Mouse (Mus musculus): ENCODE results near the gene Pou2f1. TPM values are rescaled to one million over a fixed set of nuclear protein-coding genes. Genes with fewer than 3 reads are reported as not detected.

Pou2f1 gene
- polyA plus RNA-seq (2015; fragmentation: Nextera tagmentation; extraction: Ambion mirVana), result 8.4 and 11.4 TPM in 2 replicates

DNA sequence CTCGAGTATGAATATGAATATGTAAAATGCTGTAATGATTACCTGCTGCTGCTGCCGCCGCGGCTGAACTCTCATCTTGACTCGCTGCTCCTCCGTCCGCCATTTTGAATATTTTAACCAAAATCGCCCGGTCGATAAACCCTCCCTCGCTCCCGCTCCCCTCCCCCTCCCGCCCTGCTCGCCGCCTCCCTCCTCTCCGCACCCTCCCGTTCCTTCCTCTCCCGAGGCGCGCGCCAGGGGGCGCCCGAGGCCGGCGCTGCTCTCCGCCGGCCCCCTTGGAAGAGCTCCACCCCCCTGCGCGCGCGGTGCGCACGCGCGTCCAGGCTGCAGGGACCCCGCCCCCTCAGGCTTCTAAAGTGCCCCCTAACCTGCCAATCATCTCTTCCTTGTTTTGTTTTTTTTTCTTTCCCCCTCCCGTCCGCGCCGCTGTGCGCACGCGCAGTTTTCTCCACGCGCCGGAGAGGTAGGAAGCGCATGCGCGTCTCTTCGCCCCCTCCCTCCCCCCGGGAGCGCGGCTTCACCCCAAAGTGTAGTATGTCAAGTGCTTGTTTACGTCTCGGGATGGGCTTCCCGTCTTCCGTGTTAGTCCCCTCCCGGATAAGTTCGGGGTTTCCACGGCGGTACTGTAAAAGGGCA is at the start of gene Pou2f1:
Pou2f1 (minus strand) TSS at position 159 of the 636 bp plus-strand sequence.
- ATAC-seq (replicated peaks; ENCODE audit: insufficient number of reproducible peaks, insufficient read depth, low FRiP score, low read depth), result peak; percentile 86
- Histone ChIP-seq H3K4me1 (replicated peaks) (peaks cover 24% of the 10 kb centered on the region), H3K27me3 (no peaks in the 10 kb centered on the region), H3K4me3 (peak within 1 kb of the TSS; percentile 94), H3K9me3 (replicated peaks) (no peaks in the 10 kb centered on the region), H3K9ac (peak within 1 kb of the TSS; percentile 98), H3K36me3 (no peaks in the 10 kb centered on the region), H3K4me2 (peak within 1 kb of the TSS; percentile 92), H3K27ac (peak within 1 kb of the TSS; percentile 93)
- WGBS, result under 1% methylated on average over 61 of the region's 61 CpGs

DNA sequence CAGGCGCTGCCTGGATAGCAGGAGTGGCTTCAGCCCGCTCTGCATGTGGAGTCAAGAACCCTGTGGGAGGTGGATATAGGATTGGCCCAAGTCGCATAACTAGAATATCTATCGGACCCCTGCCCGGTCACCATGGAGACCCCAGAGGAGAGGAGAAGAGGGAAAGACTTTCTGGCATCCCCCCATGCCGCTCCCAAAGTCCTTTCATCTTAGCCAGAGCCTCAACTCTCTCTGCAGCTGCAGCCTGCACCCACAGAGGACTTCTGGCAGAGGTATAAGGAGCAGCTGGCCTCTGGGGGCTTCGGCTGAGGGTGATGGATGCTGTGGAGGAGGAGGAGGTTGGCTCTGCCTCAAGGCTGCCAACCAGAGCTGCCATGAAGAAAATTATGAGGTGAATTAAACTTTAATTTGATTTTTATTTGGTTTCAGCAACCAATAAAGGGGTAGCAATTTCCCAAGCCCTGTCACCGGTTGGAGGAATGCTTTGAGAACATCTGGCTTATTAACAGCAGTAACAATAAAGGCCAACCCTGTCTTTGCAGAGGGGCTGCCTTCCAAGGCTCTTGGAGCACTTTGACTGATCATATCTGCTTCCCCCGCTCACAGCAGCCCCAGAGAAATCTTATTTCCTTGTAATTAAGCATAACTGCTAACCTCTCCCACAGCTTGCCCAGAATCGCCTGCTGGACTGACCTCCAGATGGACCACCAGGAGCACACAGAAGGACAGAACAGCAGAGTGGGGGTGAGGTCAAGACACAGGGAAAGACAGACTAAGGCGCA is 46.8 kb upstream of the Pou2f1 start:
- Histone ChIP-seq H3K4me2 (peak overlapping the region; percentile 92), H3K27me3 (0 out of 2 replicates have a peak, but pooled peaks cover 9% of the 10 kb centered on the region), H3K4me3 (peak overlapping the region; percentile 53), H3K9ac (peak overlapping the region; percentile 18; the same call in 1 of the 2 replicates), H3K27ac (no peak overlapping the region; the same call in 1 of the 2 replicates), H3K9me3 (replicated peaks) (no peaks in the 10 kb centered on the region), H3K4me1 (replicated peaks) (peaks cover 27% of the 10 kb centered on the region), H3K36me3 (no peaks in the 10 kb centered on the region)
- WGBS, result 20% methylated on average over 11 of the region's 11 CpGs
- no peak for ATAC-seq (replicated peaks; ENCODE audit: insufficient number of reproducible peaks, insufficient read depth, low FRiP score, low read depth)

DNA sequence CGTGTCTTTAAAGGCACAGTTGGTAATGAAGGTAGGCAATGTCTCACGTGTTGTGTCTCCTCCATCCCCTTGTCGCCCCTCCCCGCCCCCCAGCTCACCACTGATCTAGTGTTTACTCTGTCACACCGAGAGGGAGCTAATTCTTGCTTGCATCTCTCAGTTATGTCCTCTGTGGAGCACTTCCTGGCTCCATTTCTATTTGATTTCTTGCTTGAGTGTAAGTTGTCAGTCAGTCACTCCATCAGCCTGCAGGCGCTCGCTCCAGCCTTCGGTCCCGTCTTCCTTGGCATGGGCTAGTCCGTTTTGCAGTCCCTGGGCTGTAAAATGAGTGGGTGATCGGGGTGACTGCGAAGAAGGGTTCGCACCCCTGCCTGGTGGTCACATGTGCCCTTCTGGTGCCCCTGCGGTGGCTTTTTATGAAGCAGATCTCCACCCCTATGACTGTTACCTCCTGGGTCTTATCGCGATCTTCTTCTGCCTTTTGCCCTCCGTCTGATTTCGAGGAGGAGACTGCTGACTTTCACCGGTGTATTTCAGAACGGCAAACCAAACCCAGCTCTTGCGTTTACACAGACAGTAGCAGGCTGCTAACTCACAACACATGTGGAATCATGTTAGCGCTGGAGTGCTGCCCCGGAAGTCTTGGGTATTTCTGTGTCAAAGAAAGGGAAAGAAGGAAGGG is 45.9 kb upstream of the Pou2f1 start:
- Histone ChIP-seq H3K4me2 (peak overlapping the region; percentile 92), H3K9me3 (replicated peaks) (no peaks in the 10 kb centered on the region), H3K4me1 (replicated peaks) (peaks cover 31% of the 10 kb centered on the region), H3K36me3 (no peaks in the 10 kb centered on the region), H3K27ac (peak overlapping the region; percentile 33), H3K27me3 (0 out of 2 replicates have a peak, but pooled peaks cover 9% of the 10 kb centered on the region), H3K9ac (peak overlapping the region; percentile 18), H3K4me3 (peak overlapping the region; percentile 53)
- WGBS, result 1% methylated on average over 23 of the region's 23 CpGs
- no peak for ATAC-seq (replicated peaks; ENCODE audit: insufficient number of reproducible peaks, insufficient read depth, low FRiP score, low read depth)

DNA sequence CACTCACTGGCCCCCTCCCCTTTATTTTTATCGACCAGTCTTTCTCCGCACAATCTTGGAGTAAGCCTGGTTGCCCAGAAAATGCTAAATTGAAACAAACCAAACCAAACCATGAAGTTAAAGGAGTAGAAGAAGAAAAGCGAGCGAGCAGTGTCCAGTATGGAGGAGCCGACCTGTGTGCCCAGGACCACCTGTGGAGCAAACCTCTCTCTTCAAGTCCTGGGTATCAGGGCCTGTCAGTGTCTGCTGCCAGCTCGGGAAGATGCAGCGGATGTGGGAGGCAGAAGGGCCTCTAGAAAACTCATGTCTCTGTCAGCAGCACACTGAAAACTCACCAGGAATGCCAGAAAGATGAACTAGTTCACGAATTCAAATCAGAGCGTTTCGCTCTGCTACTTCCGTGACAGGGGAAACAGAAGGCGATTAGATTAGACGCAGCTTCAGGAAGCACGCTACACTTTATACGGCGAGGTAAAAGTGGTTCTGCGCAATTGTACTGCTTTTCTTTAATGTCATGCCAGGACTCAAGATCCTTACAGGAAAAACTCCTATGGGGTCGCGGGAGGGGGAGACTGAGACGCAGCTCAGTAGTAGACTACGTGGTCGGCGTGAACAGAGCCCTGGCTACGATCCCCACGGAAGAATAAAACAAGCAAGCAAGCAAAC is 45.2 kb upstream of the Pou2f1 start:
- 0 out of 2 replicates have a peak, but pooled peaks cover 9% of the 10 kb centered on the region for H3K27me3 ChIP-seq
- WGBS, result 7% methylated on average over 25 of the region's 25 CpGs
- peak overlapping the region; percentile 92 for H3K4me2 ChIP-seq
- ATAC-seq (replicated peaks; ENCODE audit: insufficient number of reproducible peaks, insufficient read depth, low FRiP score, low read depth), result 0 out of 2 replicates have a peak, but pooled peaks have one; percentile 25
- H3K9ac ChIP-seq, result peak overlapping the region; percentile 18
- peaks cover 29% of the 10 kb centered on the region for H3K4me1 ChIP-seq (replicated peaks)
- H3K27ac ChIP-seq, result peak overlapping the region; percentile 33; the same call in 1 of the 2 replicates
- H3K4me3 ChIP-seq, result peak overlapping the region; percentile 53
- no peaks in the 10 kb centered on the region for H3K36me3 ChIP-seq
- H3K9me3 ChIP-seq (replicated peaks), result no peaks in the 10 kb centered on the region

DNA sequence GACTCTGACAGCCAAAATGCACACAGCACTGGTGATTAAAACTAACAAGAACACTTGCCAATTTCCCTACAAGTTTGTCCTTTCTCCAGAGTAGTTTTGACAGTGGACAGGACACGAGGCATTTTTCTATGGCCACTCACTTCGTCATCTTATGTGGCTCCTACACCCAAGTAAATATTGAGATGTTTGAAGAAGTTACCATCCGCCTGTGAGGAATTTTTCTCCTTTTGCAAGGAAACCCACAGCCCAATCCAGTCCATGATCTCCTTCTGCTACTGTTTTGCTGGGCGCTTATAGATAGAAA is 43.4 kb upstream of the Pou2f1 start:
- no peak overlapping the region for H3K9ac ChIP-seq
- H3K9me3 ChIP-seq (replicated peaks), result no peaks in the 10 kb centered on the region
- ATAC-seq (replicated peaks; ENCODE audit: insufficient number of reproducible peaks, insufficient read depth, low FRiP score, low read depth), result no peak
- H3K4me1 ChIP-seq (replicated peaks), result peaks cover 29% of the 10 kb centered on the region
- no peak overlapping the region for H3K4me3 ChIP-seq
- 0 out of 2 replicates have a peak, but pooled peaks cover 9% of the 10 kb centered on the region for H3K27me3 ChIP-seq
- 59% methylated on average over 4 of the region's 4 CpGs for WGBS
- no peaks in the 10 kb centered on the region for H3K36me3 ChIP-seq
- peak overlapping the region; percentile 26; the same call in 1 of the 2 replicates for H3K4me2 ChIP-seq
- no peak overlapping the region for H3K27ac ChIP-seq

DNA sequence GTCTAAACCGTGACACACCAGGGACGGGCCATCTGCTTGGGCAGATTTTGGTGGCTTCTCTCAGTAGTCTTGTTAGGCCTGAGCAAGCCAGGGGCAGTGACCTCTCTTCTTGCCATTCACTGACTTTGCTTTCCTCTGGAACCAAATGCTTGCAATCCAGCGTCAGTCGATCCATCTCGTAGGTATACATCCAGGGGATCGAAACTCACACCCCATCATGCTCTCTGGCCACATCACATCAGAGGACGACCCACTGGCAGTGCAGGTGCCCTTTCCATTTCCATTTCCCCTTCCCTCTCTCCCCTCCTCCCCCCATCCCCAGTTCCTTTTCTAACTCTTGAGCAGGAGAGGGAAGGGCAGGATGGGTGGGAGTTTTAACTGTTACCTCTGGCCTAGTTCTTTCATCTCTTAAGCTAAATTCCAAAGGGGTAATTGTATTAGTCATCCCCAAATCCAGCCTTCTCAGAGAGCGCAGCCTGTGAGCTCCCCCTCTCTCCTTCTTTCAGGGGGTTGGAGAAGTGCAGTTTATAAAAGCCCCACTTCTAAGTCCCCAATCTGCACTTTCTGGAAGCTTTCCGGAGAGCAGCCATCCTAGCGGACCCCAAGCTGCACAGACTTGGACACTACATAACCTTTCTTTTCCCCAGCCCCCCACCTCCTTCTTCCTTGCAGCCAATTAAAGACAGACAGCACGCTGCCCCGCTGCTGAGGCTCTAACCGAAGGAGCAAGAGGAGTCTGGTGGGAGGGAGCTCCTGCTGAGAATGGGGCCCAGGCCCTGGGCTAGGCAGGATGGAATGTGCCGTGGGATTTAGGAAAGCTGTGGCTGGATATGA is 42.8 kb upstream of the Pou2f1 start:
- H3K36me3 ChIP-seq, result no peaks in the 10 kb centered on the region
- H3K9me3 ChIP-seq (replicated peaks), result no peaks in the 10 kb centered on the region
- peaks cover 29% of the 10 kb centered on the region for H3K4me1 ChIP-seq (replicated peaks)
- no peak for ATAC-seq (replicated peaks; ENCODE audit: insufficient number of reproducible peaks, insufficient read depth, low FRiP score, low read depth)
- no peak overlapping the region for H3K27ac ChIP-seq
- H3K4me2 ChIP-seq, result peak overlapping the region; percentile 26; the same call in 1 of the 2 replicates
- 0 out of 2 replicates have a peak, but pooled peaks cover 9% of the 10 kb centered on the region for H3K27me3 ChIP-seq
- H3K9ac ChIP-seq, result no peak overlapping the region
- 40% methylated on average over 14 of the region's 14 CpGs for WGBS
- H3K4me3 ChIP-seq, result no peak overlapping the region

DNA sequence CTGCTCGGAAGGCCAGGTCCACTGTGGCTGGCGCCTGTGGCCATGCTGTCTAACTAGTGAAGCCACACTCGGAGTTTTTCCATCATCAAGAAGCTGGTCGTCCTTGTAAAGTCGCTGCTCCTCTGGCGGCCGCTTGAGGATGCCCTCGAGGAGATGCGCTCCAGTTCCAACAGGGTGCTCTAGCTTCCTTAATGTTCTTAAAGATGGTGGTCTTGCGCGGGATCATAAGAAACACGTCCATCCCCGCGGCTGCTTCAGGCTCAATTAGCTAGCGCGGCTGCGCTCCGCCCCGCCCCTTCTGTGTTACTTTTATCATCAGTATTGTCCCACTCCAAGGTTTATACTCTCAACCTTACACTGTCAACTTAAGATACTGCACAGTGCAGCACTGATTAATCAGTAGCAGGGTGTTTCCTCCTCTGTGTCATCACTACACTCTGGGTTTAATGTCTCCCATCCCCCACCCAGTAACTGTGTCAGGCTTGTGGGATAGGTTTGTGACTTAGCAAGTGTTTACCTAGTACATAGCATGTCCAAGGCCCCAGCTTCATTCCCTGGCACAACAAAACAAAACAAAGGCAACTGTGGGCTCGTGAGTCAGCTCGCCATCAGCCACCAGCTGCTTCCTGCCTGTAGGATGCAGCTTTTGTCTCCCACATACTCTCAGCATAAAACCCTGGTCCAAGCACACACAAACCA is 41.1 kb upstream of the Pou2f1 start:
- Histone ChIP-seq H3K4me3 (no peak overlapping the region), H3K36me3 (no peaks in the 10 kb centered on the region), H3K27me3 (0 out of 2 replicates have a peak, but pooled peaks cover 9% of the 10 kb centered on the region), H3K9ac (no peak overlapping the region), H3K4me1 (replicated peaks) (peaks cover 20% of the 10 kb centered on the region), H3K4me2 (no peak overlapping the region), H3K9me3 (replicated peaks) (no peaks in the 10 kb centered on the region), H3K27ac (no peak overlapping the region)
- ATAC-seq (replicated peaks; ENCODE audit: insufficient number of reproducible peaks, insufficient read depth, low FRiP score, low read depth), result peak; percentile 37; the same call in 1 of the 2 replicates
- WGBS, result 62% methylated on average over 21 of the region's 21 CpGs

DNA sequence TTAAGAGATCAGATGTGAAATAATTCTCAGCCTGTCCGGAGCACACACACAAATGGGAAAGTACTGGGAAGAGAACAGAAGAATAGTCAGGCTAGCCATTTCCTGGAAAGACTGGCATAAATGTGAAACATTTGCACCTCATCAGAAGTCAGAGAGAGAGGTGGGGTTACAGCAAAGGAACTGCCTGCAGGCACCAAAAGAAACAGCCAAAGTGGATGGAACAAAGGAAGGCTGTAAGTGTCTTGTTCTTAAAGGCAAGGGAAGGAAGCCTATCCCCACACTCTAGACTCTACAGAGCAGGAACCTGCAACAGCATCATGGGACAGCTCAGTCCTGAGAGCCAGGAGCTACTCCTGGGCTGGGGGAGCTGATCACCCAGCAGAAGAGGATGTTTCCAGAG is 39.0 kb upstream of the Pou2f1 start:
- Histone ChIP-seq H3K4me1 (replicated peaks) (peaks cover 18% of the 10 kb centered on the region), H3K36me3 (no peaks in the 10 kb centered on the region), H3K4me3 (no peak overlapping the region), H3K9ac (no peak overlapping the region), H3K27ac (no peak overlapping the region), H3K4me2 (no peak overlapping the region), H3K9me3 (replicated peaks) (no peaks in the 10 kb centered on the region), H3K27me3 (0 out of 2 replicates have a peak, but pooled peaks cover 2% of the 10 kb centered on the region)
- WGBS, result 57% methylated on average over 1 of the region's 1 CpGs
- no peak for ATAC-seq (replicated peaks; ENCODE audit: insufficient number of reproducible peaks, insufficient read depth, low FRiP score, low read depth)

DNA sequence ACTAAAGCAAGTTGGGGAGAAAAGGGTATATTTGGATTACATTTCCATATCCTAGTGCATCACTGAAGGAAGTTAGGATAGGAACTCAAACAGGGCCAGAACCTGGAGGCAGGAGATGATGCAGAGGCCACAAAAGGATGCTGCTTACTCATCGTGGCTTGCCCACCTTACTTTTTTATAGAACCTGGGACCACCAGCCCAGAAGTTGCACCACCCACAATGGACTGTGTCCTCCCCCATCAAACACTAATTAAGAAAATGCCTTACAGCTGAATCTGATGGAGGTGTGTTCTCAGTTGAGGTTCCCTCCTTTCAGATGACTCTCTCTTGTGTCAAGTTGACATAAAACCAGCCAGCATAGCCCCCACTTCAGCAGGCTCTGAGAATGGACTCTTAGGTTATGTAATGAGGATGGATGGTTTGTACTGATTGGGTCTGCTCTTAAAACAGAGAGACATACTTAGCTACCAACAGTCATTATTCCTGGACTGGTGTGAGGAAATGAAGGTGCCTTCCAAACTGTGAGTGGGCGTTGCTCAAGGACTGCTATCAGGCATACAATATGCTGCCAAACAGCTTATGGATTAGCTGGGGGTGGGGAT is 36.4 kb upstream of the Pou2f1 start:
- Histone ChIP-seq H3K4me2 (no peak overlapping the region), H3K9ac (no peak overlapping the region)

More for the DNA sequence above, 36.4 kb upstream of the Pou2f1 start:
- peaks cover 6% of the 10 kb centered on the region for H3K4me1 ChIP-seq (replicated peaks)
- no peaks in the 10 kb centered on the region for H3K9me3 ChIP-seq (replicated peaks)
- ATAC-seq (replicated peaks; ENCODE audit: insufficient number of reproducible peaks, insufficient read depth, low FRiP score, low read depth), result no peak
- no peaks in the 10 kb centered on the region for H3K36me3 ChIP-seq
- H3K4me3 ChIP-seq, result no peak overlapping the region
- no peaks in the 10 kb centered on the region for H3K27me3 ChIP-seq
- 89% methylated on average over 2 of the region's 2 CpGs for WGBS
- no peak overlapping the region for H3K27ac ChIP-seq
